Mouse (Mus musculus) layer of hippocampus, postnatal 25 days (tissue): ENCODE results near the gene Txndc12. TPM values are rescaled to one million over a fixed set of nuclear protein-coding genes. Genes with fewer than 3 reads are reported as not detected.
A peak's percentile ranks its signal among the peaks of the same experiment; 100 is the strongest.

ENCODE experiments used
- DNase-seq, 2 experiments: peaks; one replicate each; pipeline ENCODE4 v3.0.0; 2022; ENCODE audit warnings: mixed read lengths in 2 of 2, low spot score in 1 of 2; ENCODE audit errors: extremely low spot score in 1 of 2
- total RNA-seq, 2 experiments: library from RNA; stranded (reverse); gene quantifications; 2 replicates each; pipeline ENCODE4 v1.2.3; 2021

The Txndc12 gene
- total RNA-seq, 2 experiments from 2014 or later, result 37.0 to 37.7 TPM

DNA sequence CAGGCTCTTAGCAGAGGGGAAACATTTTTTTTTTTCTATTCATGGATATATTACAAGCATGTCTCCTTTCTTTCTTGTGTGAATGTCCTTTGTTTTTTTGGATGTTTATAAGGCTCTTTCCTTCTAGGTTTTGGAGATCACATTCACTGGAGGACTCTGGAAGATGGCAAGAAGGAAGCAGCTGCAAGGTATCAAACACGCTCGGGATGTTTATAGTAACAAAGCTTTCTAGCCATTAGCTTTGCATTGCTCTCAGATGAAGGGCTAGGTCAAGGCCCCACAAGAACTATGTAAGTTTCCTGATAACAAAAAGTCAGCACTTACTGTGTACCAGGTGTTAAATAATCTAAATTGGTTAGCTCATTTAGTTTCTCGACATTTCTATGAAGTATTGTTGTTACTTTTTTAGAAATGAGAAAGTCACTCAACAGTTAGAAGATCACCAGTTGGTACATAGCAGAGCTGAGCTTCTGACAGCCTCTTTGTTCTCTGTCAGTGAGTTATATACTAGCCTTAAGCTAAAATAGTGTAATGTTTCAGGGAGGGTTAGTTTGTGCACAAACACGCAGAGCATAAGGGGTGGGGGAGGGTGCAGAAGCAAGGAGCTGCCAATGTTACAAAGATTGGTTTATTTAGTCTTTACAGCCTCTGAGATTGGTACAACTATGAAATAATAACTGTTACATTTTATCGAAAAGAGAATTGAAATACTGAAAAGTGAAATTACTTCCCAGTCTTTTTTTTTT lies 11.6 kb downstream of the Txndc12 start:
- DNase-seq, result no peak

DNA sequence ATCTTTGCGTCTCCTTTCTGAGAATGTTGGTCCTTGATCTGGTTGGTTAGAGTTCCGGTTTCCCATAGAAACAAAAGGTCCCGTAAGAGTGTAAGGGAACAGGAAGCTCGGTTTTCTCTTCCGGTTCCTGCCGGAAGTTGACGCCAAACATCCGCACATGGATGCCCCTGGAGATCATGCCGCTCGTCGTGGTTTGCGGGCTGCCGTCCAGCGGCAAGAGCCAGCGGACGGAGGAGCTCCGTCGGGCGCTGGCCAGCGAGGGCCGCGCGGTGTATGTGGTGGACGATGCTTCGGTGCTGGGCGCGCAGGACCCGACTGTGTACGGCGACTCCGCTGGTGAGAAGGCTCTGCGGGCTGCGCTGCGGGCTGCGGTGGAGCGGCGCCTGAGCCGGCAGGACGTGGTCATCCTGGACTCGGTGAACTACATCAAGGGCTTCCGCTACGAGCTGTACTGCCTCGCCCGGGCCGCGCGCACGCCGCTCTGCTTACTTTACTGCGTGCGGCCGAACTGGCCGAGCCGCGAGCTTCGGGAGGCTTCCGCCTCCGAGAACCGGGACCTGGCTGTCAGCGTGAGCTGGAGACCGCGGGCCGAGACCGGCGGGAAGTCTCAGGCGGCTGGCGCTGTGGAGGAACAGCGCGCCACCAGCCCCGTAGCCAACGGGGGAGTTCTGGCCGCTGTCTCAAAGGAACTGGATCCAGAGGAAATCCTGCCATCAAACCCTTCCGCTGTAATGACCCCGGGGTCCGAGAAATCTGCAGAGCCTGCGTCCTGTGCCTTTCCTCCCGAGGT lies 13.5 kb downstream of the Txndc12 start, which contains the start of gene Kti12:
Gene Kti12 (plus strand): TSS at position 71 of the 790 bp plus-strand sequence.
- DNase-seq, result peak; percentile 69 to 71

DNA sequence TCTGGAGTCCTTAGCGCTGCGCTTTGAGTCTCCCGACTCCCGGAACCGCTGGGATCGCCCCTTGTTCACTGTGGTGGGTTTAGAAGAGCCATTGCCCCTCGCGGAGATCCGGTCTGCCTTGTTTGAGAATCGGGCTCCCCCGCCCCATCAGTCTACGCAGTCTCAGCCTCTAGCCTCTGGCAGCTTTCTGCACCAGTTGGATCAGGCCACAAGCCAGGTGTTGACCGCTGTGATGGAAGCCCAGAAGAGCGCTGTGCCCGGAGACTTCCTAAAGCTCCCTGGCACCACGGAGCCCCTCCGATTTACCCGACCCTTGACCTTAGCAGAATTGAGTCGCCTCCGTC lies 14.1 kb downstream of the Txndc12 start, which contains the start of gene A730015C16Rik:
Gene A730015C16Rik (minus strand): TSS at position 115 of the 344 bp plus-strand sequence.
- DNase-seq, result peak in 1 of 2 experiments; percentile 14

- DNase-seq, result no peak
Observed at GRCm38 (mm10) chr4:108866806-108867205, 32.4 kb downstream of the Txndc12 start.

GRCm38 (mm10) chr4:108869730-108870374 lies 35.5 kb downstream of the Txndc12 start:
- DNase-seq, result peak; percentile 79 to 98

GRCm38 (mm10) chr4:108873746-108874145 lies 39.3 kb downstream of the Txndc12 start:
- DNase-seq, result no peak

DNA sequence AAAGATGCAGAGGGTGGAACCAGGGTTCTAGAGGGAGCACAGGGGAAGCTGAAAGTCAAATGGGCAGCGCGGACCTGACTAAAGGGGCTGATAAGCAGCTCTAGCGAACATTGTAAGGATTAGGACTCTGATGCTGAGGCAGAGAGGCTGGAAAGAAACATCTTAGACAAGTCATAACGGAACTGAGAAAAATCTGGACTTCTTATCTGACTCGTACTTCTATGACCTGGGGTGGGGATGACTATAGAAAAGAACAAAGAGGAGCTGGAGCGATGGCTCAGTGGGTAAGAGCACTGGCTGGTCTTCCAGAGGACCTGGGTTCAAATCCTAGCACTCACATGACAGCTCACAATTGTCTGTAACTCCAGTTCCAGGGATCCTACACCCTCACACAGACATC lies 43.5 kb downstream of the Txndc12 start:
- DNase-seq, result no peak

- DNase-seq, result peak; percentile 41 to 46
Observed at GRCm38 (mm10) chr4:108878963-108879822, 44.8 kb downstream of the Txndc12 start, which contains the start of gene Rab3b. TSS of gene Rab3b (plus strand) at chr4:108879063.

GRCm38 (mm10) chr4:108883815-108884214 lies 49.4 kb downstream of the Txndc12 start:
- DNase-seq, result no peak

- no peak for DNase-seq
Observed at GRCm38 (mm10) chr4:108887456-108887855, 53.1 kb downstream of the Txndc12 start.

DNA sequence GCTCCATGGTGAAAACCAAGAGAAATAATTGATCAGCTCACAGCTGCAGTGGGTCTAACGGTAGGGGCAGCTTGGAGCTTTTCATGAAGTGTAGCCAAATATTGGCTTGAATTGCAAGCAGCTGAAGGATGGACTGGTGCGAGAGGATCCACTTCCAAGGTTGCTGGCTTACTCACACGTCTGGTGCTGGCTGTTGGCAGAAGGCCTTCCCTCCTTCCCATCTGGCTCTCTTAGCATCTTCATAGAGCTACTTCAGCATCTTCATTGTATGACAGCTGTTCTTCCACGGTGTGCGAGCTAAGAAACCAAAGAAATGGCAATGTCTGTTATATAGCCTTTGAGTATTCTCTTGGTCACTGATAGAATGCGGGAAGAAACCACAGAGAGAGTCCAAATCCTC lies 56.5 kb downstream of the Txndc12 start:
- no peak for DNase-seq

GRCm38 (mm10) chr4:108900421-108900820 lies 66.0 kb downstream of the Txndc12 start:
- no peak for DNase-seq

GRCm38 (mm10) chr4:108902886-108903285 lies 68.5 kb downstream of the Txndc12 start:
- DNase-seq, result no peak

DNA sequence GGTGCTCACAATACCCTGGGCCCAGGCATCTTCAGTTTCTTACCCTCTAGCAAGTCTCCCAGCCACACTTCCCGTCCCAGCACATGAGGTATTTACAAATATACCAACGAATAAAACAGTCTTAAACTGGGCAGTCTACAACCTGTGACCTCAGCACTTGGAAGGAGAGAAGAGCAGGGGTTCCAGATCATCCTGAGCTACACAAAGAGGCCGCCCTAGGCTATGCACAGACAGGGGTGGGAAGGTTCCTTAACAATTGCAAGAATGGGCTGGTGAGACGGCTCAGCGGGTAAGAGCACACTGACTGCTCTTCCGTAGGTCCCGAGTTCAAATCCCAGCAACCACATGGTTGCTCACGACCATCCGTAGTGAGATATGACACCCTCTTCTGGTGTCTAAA lies 68.9 kb downstream of the Txndc12 start:
- no peak for DNase-seq

DNA sequence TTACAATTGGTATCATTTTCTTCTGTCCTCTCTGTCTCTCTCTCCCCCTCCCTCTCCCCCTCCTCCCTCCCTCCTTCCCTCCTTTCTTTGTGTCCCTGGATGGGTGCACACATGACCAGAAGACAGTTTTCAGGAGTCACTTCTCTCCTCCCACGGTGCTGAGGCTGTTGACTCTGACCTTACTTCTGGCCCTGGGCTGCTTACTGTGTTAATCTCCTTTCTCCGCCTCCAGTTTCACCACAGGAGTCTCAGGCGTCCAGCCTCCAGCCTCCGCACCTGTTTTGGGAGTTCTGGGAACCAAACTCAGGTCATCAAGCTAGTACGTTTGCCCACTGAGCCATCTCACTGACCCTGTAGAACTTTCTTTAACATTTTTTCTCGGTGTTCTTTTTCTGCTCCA lies 69.7 kb downstream of the Txndc12 start:
- DNase-seq, result no peak

DNA sequence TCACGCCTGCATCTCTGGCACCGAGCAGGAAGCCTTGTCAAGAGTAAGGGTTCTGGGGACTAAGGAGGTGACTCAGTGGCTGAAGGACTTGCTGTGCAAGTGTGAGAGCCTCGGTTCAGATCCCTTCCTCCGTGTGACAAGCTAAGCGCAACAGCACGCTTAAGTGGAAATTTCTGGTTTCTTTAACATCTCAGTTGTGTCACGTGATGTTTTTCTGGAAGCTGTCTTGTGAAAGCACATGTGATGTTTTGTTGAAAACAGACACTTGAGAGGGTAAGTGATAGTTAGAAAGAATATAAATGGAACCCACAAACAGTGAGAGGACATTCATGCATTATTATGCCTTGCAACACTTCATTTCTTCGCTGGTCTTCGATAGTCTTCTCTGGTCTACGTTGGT lies 70.4 kb downstream of the Txndc12 start:
- no peak for DNase-seq

- DNase-seq, result no peak
Observed at GRCm38 (mm10) chr4:108905859-108906258, 71.5 kb downstream of the Txndc12 start.

DNA sequence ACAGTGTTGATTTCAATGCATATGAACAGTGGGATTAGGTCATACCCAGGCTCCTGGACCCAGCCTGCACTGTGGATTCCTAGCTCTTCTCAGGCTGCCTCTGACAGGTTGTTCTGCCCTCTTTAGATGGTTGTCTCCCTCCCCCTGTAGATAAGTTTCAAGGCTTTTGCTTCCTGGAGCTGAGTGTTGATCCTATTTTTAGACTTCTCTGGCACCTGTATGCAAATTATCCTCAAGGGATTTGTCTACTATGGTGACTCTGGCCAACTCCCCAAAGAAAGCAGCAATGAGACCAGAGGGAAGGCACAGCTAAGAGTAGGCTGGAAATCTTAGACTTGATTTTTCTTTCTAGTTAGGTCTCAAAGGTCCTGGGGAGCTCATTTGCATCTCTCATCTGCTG lies 73.1 kb downstream of the Txndc12 start:
- DNase-seq, result no peak

GRCm38 (mm10) chr4:108909872-108910425 lies 75.5 kb downstream of the Txndc12 start:
- no peak for DNase-seq
